Mouse (Mus musculus) olfactory bulb, adult 2 months (tissue): ENCODE data around the gene Drosha.

Experiments
- CTCF ChIP-seq: fragments of 200-500 bp; IDR thresholded peaks from 2 replicates; pipeline ENCODE4 v1.5.1; 2012; ENCODE audit warnings: low read depth, mild to moderate bottlenecking, low read length, moderate library complexity; ENCODE audit not compliant: insufficient read depth
- POLR2A ChIP-seq: fragments of 200-500 bp; IDR thresholded peaks from 2 replicates; pipeline ENCODE4 v1.6.1; 2012; ENCODE audit warnings: mild to moderate bottlenecking, low read depth, low read length, moderate library complexity; ENCODE audit not compliant: insufficient read depth

- TF ChIP-seq POLR2A (no peak), CTCF (no peak)
Measured at GRCm38 (mm10) chr15:12853471-12853870, 28.9 kb downstream of the Drosha start.
